Mouse (Mus musculus) bone marrow macrophage, adult 2 months (primary cell): ENCODE data around the gene Nxpe4. TPM values are rescaled to one million over a fixed set of nuclear protein-coding genes. Genes with fewer than 3 reads are reported as not detected.
A peak's percentile ranks its signal among the peaks of the same experiment; 100 is the strongest.
"Not testable (repeated sequence)": the region's sequence is repeated elsewhere in the genome, so short reads cannot be mapped to it uniquely, and the experiment has no call there.

Experiments
- H3K27ac ChIP-seq: 2 replicates; pipeline ENCODE4 v1.5.1; 2012; ENCODE audit warnings: low read depth, low read length; ENCODE audit not compliant: insufficient read depth
- H3K4me1 ChIP-seq: 2 replicates; pipeline ENCODE4 v1.6.1; 2012; ENCODE audit warnings: low read length; ENCODE audit not compliant: control insufficient read depth, insufficient read depth
- H3K4me3 ChIP-seq: 2 replicates; pipeline ENCODE4 v1.5.1; 2012; ENCODE audit warnings: mild to moderate bottlenecking, low read length, moderate library complexity; ENCODE audit not compliant: insufficient read depth
- CTCF ChIP-seq: IDR thresholded peaks from 2 replicates; pipeline ENCODE4 v1.5.1; 2012; ENCODE audit warnings: low read depth, mild to moderate bottlenecking, low read length, moderate library complexity
- POLR2A ChIP-seq: IDR thresholded peaks from 2 replicates; pipeline ENCODE4 v1.6.1; 2012; ENCODE audit warnings: mild to moderate bottlenecking, low read depth, low read length, borderline replicate concordance
- polyA plus RNA-seq: library from polyadenylated mRNA; stranded (reverse); fragments of >200 nt; gene quantifications from 2 replicates; pipeline ENCODE4 v1.2.4, GENCODE M21; 2012; ENCODE audit not compliant: missing spikeins, insufficient read depth, insufficient read length

Gene Nxpe4
- polyA plus RNA-seq: 13.2 and 13.5 TPM in 2 replicates

- TF ChIP-seq POLR2A: no peak
- no peak for TF ChIP-seq CTCF
- no peak within 1 kb of the TSS for H3K27ac ChIP-seq
- H3K4me1 ChIP-seq: peaks cover 6% of the 10 kb centered on the region
- H3K4me3 ChIP-seq: peak within 1 kb of the TSS; percentile 81
These were observed at the start of gene Nxpe4 for GRCm38 (mm10) chr9:48161505-48162192. Gene Nxpe4 (plus strand): TSS chr9:48162023.

GRCm38 (mm10) chr9:48126815-48127214 is 35.0 kb upstream of the Nxpe4 start:
- Histone ChIP-seq H3K4me3 (no peak overlapping the region), H3K27ac (no peak overlapping the region), H3K4me1 (no peaks in the 10 kb centered on the region)
- no peak for TF ChIP-seq POLR2A
- TF ChIP-seq CTCF: no peak

- Histone ChIP-seq H3K27ac (no peak overlapping the region), H3K4me1 (no peaks in the 10 kb centered on the region), H3K4me3 (no peak overlapping the region)
- TF ChIP-seq POLR2A: no peak
- no peak for TF ChIP-seq CTCF
These were observed 24.3 kb upstream of the Nxpe4 start for GRCm38 (mm10) chr9:48137507-48137906.

- H3K4me3 ChIP-seq: no peak overlapping the region
- TF ChIP-seq CTCF (no peak), POLR2A (no peak)
- H3K4me1 ChIP-seq: no peaks in the 10 kb centered on the region
- H3K27ac ChIP-seq: no peak overlapping the region
These were observed 21.1 kb upstream of the Nxpe4 start for GRCm38 (mm10) chr9:48140485-48141411.

GRCm38 (mm10) chr9:48142646-48143045 is 19.2 kb upstream of the Nxpe4 start:
- no peaks in the 10 kb centered on the region for H3K4me1 ChIP-seq
- no peak for TF ChIP-seq CTCF
- TF ChIP-seq POLR2A: no peak
- no peak overlapping the region for H3K27ac ChIP-seq
- H3K4me3 ChIP-seq: no peak overlapping the region

GRCm38 (mm10) chr9:48146761-48147160 is 15.1 kb upstream of the Nxpe4 start:
- no peak for TF ChIP-seq POLR2A
- TF ChIP-seq CTCF: no peak
- H3K27ac ChIP-seq: no peak overlapping the region
- peaks cover 3% of the 10 kb centered on the region for H3K4me1 ChIP-seq
- H3K4me3 ChIP-seq: no peak overlapping the region

- H3K4me3 ChIP-seq, H3K4me1 ChIP-seq, H3K27ac ChIP-seq: not testable (repeated sequence)
These were observed 4.7 kb downstream of the Nxpe4 start for GRCm38 (mm10) chr9:48166531-48166930.

GRCm38 (mm10) chr9:48176764-48177163 is 14.9 kb downstream of the Nxpe4 start:
- Histone ChIP-seq H3K4me3 (no peak overlapping the region), H3K27ac (no peak overlapping the region), H3K4me1 (no peaks in the 10 kb centered on the region)
- TF ChIP-seq POLR2A (no peak), CTCF (peak; percentile 36; the same call in 1 of the 2 replicates)

GRCm38 (mm10) chr9:48181300-48181699 is 19.5 kb downstream of the Nxpe4 start:
- H3K4me1 ChIP-seq: no peaks in the 10 kb centered on the region
- TF ChIP-seq CTCF (no peak), POLR2A (no peak)
- no peak overlapping the region for H3K27ac ChIP-seq

More at GRCm38 (mm10) chr9:48181300-48181699, 19.5 kb downstream of the Nxpe4 start:
- no peak overlapping the region for H3K4me3 ChIP-seq
